ENCODE assay signal across 13 mouse cellular contexts in the genomic region with DNA sequence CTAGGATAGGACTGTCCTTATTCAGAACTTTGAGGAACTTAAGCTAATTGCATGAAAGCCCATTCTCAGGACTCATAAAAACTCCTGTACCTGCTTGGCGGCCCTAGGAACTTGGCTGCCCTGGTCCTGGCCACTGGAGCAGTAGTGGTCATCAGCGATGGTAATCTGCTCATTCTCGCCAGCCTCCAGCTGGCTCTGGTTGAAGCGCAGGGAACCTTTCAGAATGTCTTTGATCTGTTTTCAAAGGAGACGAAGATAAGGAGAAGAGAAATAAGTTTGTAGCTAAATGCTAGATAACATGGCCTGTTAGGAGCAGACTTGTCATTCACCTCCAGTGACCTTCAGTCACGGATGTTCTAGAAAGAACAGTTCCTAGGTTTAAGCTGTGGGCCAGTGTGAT.
DNase-seq lines count a peak whose midpoint lies in the region.
"Had no signal": no experiment of that assay in that cellular context is flagged by ENCODE, and none has a peak within 500 bp of the region (broad histone marks: within the 10 kb centered on the region; RNA-seq: fewer than 3 reads in every experiment).

No protein-coding gene starts in this region.

- DNase-seq in adrenal gland, adult 2 months, result peak; percentile 41
- DNase-seq in adrenal gland, postnatal 25 days, result no peak
- DNase-seq in adrenal gland, postnatal 14 days, result peak; percentile 36
- DNase-seq in adrenal gland, adult 18-20 months (ENCODE audit: low spot score in 2 of 2), result no peak
- DNase-seq in testis, postnatal 14 days (ENCODE audit: low spot score), result peak; percentile 41
- no peak for DNase-seq in testis, postnatal 10 days (ENCODE audit: low spot score)
- no peak for DNase-seq in gastrocnemius, postnatal 14 days
- DNase-seq: cerebellum, adult 11-12 months; cerebellum, adult 2 months; cerebellum, adult 9-10 months; cerebellum, postnatal 10 days; cerebellum, postnatal 25 days; forebrain, postnatal 0 days had no signal

- intact Hi-C loops in gastrocnemius, postnatal 14 days (cut with DNase I; ENCODE audit: low total_unique reads), result no loop called here

Comparison
In these comparisons a context has a peak if more than half of its experiments do, and no peak if none do; other contexts are left out.
1. DNase-seq: peak in adrenal gland, adult 2 months (single experiment), adrenal gland, postnatal 14 days (single experiment) and testis, postnatal 14 days (single experiment); none in adrenal gland, postnatal 25 days (single experiment), adrenal gland, adult 18-20 months (0 of 2), testis, postnatal 10 days (single experiment) and gastrocnemius, postnatal 14 days (single experiment).